Mouse (Mus musculus): ENCODE data around the gene Mpv17l.

DNA sequence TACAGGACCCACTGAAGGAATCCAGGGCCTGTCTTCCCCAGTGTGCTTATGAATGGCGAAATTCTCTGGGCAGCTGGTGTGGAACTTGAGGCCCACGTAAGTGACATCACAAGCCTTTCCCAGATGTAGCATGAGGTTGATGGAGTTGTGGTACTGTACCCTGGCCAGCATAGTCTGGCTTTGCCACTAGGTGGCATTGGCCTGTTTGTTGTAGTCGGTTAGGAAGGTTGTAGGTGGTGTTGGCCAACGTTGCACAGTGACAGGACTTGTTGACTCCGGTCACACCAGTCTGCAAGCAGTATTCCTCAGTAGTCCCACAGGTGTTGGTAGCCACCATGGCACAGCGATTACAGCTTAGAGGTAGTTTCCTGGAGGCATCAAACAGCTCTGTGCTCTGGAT lies 18.1 kb downstream of the Mpv17l start:
- TF ChIP-seq CTCF (conservative IDR thresholded peaks at IDR 0.05; ENCODE audit: insufficient read depth, insufficient read length, low read depth, low read length) (peak; percentile 69), POLR2A (IDR thresholded peaks at IDR 0.05; ENCODE audit: low read depth, low read length) (no peak)
